Mouse (Mus musculus) lung, embryonic 14.5 days (tissue): ENCODE results near the gene Sult2a4. TPM values are rescaled to one million over a fixed set of nuclear protein-coding genes. Genes with fewer than 3 reads are reported as not detected.
"Not testable (repeated sequence)": the region's sequence is repeated elsewhere in the genome, so short reads cannot be mapped to it uniquely, and the experiment has no call there.

Source experiments
- ATAC-seq: fragments of 200-750 bp; cut with Nextera tagmentation; 2 replicates; pipeline ENCODE4 v1.8.0; 2017; ENCODE audit warnings: mild to moderate bottlenecking, moderate TSS enrichment, moderate library complexity; ENCODE audit not compliant: insufficient read depth
- DNase-seq: peaks from one replicate; pipeline ENCODE4 v3.0.0-alpha.2; 2015
- H3K27ac ChIP-seq: fragments of 300-500 bp; sonication (generic); 2 replicates; pipeline ENCODE4 v1.5.1; 2014; ENCODE audit warnings: low read depth, mild to moderate bottlenecking, moderate library complexity
- H3K27me3 ChIP-seq: fragments of 300-500 bp; sonication (generic); 2 replicates; pipeline ENCODE4 v1.6.1; 2014; ENCODE audit warnings: low read length, control low read depth; ENCODE audit not compliant: insufficient read depth
- H3K36me3 ChIP-seq: fragments of 300-500 bp; sonication (generic); 2 replicates; pipeline ENCODE4 v1.6.1; 2014; ENCODE audit warnings: control low read depth; ENCODE audit not compliant: insufficient read depth
- H3K4me1 ChIP-seq: fragments of 300-500 bp; sonication (generic); 2 replicates; pipeline ENCODE4 v1.6.1; 2014; ENCODE audit warnings: antibody characterized with exemption, control low read depth; ENCODE audit not compliant: insufficient read depth
- H3K4me2 ChIP-seq: fragments of 300-500 bp; sonication (generic); 2 replicates; pipeline ENCODE4 v1.6.1; 2014; ENCODE audit warnings: mild to moderate bottlenecking
- H3K4me3 ChIP-seq: fragments of 300-500 bp; sonication (generic); 2 replicates; pipeline ENCODE4 v1.5.1; 2014; ENCODE audit warnings: low read depth, low read length
- H3K9ac ChIP-seq: fragments of 300-500 bp; sonication (generic); 2 replicates; pipeline ENCODE4 v1.6.1; 2014
- H3K9me3 ChIP-seq: fragments of 300-500 bp; sonication (generic); 2 replicates; pipeline ENCODE4 v1.6.1; 2016; ENCODE audit warnings: low read depth, low read length, control low read depth
- CTCF ChIP-seq: IDR thresholded peaks from 2 replicates; pipeline ENCODE4 v1.5.1; 2016; ENCODE audit warnings: antibody characterized with exemption, low read depth
- WGBS: fragments of 180-500 bp; shearing (Covaris S2); extraction: QIAGEN DNeasy Blood & Tissue Kit; methylation state at CpG from one replicate; pipeline ENCODE4 v1.1.7; 2014; 5-methylcytosine and 5-hydroxymethylcytosine counted together
- polyA plus RNA-seq: library from polyadenylated mRNA; unstranded; fragments of >200 nt; fragmentation: Nextera tagmentation; extraction: Ambion mirVana; gene quantifications from 2 replicates; pipeline ENCODE4 v1.2.1, GENCODE M21; 2014

The Sult2a4 gene
- not detected in 2 replicates for polyA plus RNA-seq

- WGBS, result 87% methylated on average over 6 of the region's 6 CpGs
- H3K36me3 ChIP-seq, DNase-seq, H3K9ac ChIP-seq, H3K4me1 ChIP-seq, H3K27ac ChIP-seq, H3K27me3 ChIP-seq, H3K9me3 ChIP-seq, ATAC-seq, H3K4me3 ChIP-seq, H3K4me2 ChIP-seq: not testable (repeated sequence)
These were observed at the start of gene Sult2a4 for GRCm38 (mm10) chr7:13989507-13989906. Sult2a4 (minus strand) TSS chr7:13989607.

- not testable (repeated sequence) for H3K27me3 ChIP-seq, H3K36me3 ChIP-seq, DNase-seq, H3K4me2 ChIP-seq, H3K9ac ChIP-seq, H3K4me1 ChIP-seq, H3K4me3 ChIP-seq, ATAC-seq, H3K9me3 ChIP-seq, H3K27ac ChIP-seq
These were observed 41.4 kb upstream of the Sult2a4 start for GRCm38 (mm10) chr7:14030831-14031230.

GRCm38 (mm10) chr7:14013083-14013482 lies 23.7 kb upstream of the Sult2a4 start:
- no peak for TF ChIP-seq CTCF

GRCm38 (mm10) chr7:14010686-14011085 lies 21.3 kb upstream of the Sult2a4 start:
- H3K4me3 ChIP-seq, ATAC-seq, H3K9me3 ChIP-seq: not testable (repeated sequence)

More at GRCm38 (mm10) chr7:14013083-14013482, 23.7 kb upstream of the Sult2a4 start:
- ATAC-seq (peak; percentile 54; the same call in 1 of the 2 replicates), DNase-seq (peak; percentile 19)
- Histone ChIP-seq H3K36me3 (no peaks in the 10 kb centered on the region), H3K27ac (no peak overlapping the region), H3K4me3 (no peak overlapping the region), H3K4me2 (no peak overlapping the region), H3K9me3 (no peaks in the 10 kb centered on the region; the same call in 1 of the 2 replicates), H3K9ac (no peak overlapping the region), H3K4me1 (no peaks in the 10 kb centered on the region), H3K27me3 (no peaks in the 10 kb centered on the region)
- 66% methylated on average over 8 of the region's 8 CpGs for WGBS

More at GRCm38 (mm10) chr7:14010686-14011085, 21.3 kb upstream of the Sult2a4 start:
- not testable (repeated sequence) for DNase-seq, H3K4me2 ChIP-seq, H3K4me1 ChIP-seq, H3K36me3 ChIP-seq, H3K9ac ChIP-seq, H3K27ac ChIP-seq, H3K27me3 ChIP-seq

Other genes starting within 250 kb of the Sult2a4 start
- not detected in 2 replicates for gene Sult2a1, start 152.2 kb downstream of the Sult2a4 start, polyA plus RNA-seq
- gene Sult2a3, start 133.4 kb upstream of the Sult2a4 start, polyA plus RNA-seq, result not detected in 2 replicates